Mouse (Mus musculus): ENCODE data around the gene Eml6. TPM values are rescaled to one million over a fixed set of nuclear protein-coding genes. Genes with fewer than 3 reads are reported as not detected.

The Eml6 gene
- total and polyA plus RNA-seq, 3 experiments = under 0.01 to 0.22 TPM; not detected in 1

GRCm38 (mm10) chr11:29751013-29751412 is 274.8 kb downstream of the Eml6 start:
- H3K36me3 ChIP-seq (replicated peaks) = peaks cover 14% of the 10 kb centered on the region
- TF ChIP-seq TAL1 (conservative IDR thresholded peaks at IDR 0.05; ENCODE audit: low read depth, low read length) (no peak), GATA1 (IDR thresholded peaks at IDR 0.05; ENCODE audit: borderline replicate concordance, low read length) (no peak)
- peaks cover 2% of the 10 kb centered on the region; the same call in 1 of the 2 replicates for H3K27me3 ChIP-seq (ENCODE audit: insufficient read depth, low read length)
- no peak overlapping the region for H3K4me3 ChIP-seq (ENCODE audit: low read depth, low read length)
- ATAC-seq (ENCODE audit: extremely low read depth, insufficient number of reproducible peaks, low FRiP score, poor library complexity, severe bottlenecking) (no peak), DNase-seq (ENCODE audit: low spot score) (no peak)
- H3K4me1 ChIP-seq (ENCODE audit: insufficient read depth, low read depth, low read length) = no peaks in the 10 kb centered on the region
- H3K9me3 ChIP-seq (replicated peaks) = no peaks in the 10 kb centered on the region

DNA sequence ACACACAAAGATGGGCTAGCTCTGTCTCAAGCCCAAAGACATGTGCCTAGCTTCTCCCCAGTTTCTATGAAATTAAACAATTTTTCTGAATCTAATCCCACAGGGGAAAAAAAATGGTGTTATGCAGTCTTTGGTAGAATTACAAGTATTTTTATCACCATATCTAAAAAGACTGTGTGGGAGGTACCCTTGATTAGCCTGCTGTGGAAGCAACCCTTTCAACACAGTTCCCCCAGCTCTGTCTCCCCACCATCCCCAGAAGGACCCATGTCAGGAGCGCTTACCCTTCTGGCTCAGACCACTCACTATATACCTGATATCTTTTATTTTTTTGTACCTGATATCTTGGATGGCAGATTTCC is 276.4 kb downstream of the Eml6 start:
- TF ChIP-seq GATA2 (IDR thresholded peaks at IDR 0.05; ENCODE audit: borderline replicate concordance, low read depth, low read length) (no peak), CTCF (IDR thresholded peaks at IDR 0.05; ENCODE audit: low read depth, low read length) (no peak), POLR2AphosphoS5 (IDR thresholded peaks at IDR 0.05; ENCODE audit: insufficient replicate concordance, low read depth, low read length) (no peak), GATA1 (IDR thresholded peaks at IDR 0.05; ENCODE audit: borderline replicate concordance, low read length) (no peak)
- Histone ChIP-seq H3K9me3 (replicated peaks) (no peaks in the 10 kb centered on the region), H3K36me3 (replicated peaks) (peaks cover 27% of the 10 kb centered on the region), H3K27me3 (ENCODE audit: insufficient read depth, low read length) (peaks cover 2% of the 10 kb centered on the region; the same call in 1 of the 2 replicates), H3K4me1 (ENCODE audit: insufficient read depth, low read depth, low read length) (no peaks in the 10 kb centered on the region), H3K4me3 (ENCODE audit: low read depth, low read length) (no peak overlapping the region)
- ATAC-seq (ENCODE audit: extremely low read depth, insufficient number of reproducible peaks, low FRiP score, poor library complexity, severe bottlenecking) = no peak
- no peak for DNase-seq (ENCODE audit: low spot score)

DNA sequence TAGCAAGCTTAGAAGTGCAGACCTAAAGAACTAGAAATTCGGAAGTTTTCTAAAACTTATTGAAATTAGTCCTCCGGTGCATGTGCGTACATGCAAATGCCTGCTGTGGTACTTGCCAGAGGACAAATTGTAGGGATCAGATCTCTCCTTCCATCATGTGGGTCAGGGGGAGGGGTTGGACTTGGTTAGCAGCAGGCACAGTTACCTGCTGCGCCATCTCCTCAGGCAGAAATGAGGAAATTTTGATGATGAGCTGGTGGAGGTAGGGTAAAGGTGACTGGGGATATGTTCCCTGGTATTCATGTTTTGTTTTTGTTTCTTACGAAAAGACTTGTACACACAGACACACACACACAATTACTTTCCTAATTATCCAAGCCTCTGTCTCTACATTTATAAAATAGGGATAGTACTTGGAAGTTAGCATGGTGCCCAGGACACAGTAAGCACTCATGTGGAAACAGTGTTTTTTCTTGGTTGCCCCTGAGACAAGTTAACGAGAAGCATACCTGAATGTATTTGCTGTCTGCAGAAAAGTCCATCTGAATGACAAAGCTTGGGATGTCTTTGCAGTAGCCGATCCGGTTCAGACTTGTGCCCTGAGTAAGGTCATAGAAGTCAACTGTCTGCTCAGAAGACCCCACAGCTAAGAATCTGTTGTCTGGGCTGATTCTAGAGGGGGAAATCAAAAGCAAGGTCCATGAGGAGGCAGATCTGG is 276.9 kb downstream of the Eml6 start:
- H3K36me3 ChIP-seq (replicated peaks) = peaks cover 30% of the 10 kb centered on the region
- H3K27me3 ChIP-seq (ENCODE audit: insufficient read depth, low read length) = peaks cover 2% of the 10 kb centered on the region; the same call in 1 of the 2 replicates
- no peak for DNase-seq (ENCODE audit: low spot score)

GRCm38 (mm10) chr11:29747881-29748280 is 278.0 kb downstream of the Eml6 start:
- Histone ChIP-seq H3K36me3 (replicated peaks) (peaks cover 38% of the 10 kb centered on the region), H3K4me1 (ENCODE audit: insufficient read depth, low read depth, low read length) (no peaks in the 10 kb centered on the region), H3K27me3 (ENCODE audit: insufficient read depth, low read length) (no peaks in the 10 kb centered on the region; the same call in 1 of the 2 replicates), H3K4me3 (ENCODE audit: low read depth, low read length) (no peak overlapping the region), H3K9me3 (replicated peaks) (no peaks in the 10 kb centered on the region)
- TF ChIP-seq GATA1 (IDR thresholded peaks at IDR 0.05; ENCODE audit: borderline replicate concordance, low read length) (no peak), CTCF (IDR thresholded peaks at IDR 0.05; ENCODE audit: low read depth, low read length) (no peak), POLR2AphosphoS5 (IDR thresholded peaks at IDR 0.05; ENCODE audit: insufficient replicate concordance, low read depth, low read length) (no peak), GATA2 (IDR thresholded peaks at IDR 0.05; ENCODE audit: borderline replicate concordance, low read depth, low read length) (no peak), TAL1 (conservative IDR thresholded peaks at IDR 0.05; ENCODE audit: low read depth, low read length) (no peak)
- no peak for ATAC-seq (ENCODE audit: extremely low read depth, insufficient number of reproducible peaks, low FRiP score, poor library complexity, severe bottlenecking)
- DNase-seq (ENCODE audit: low spot score) = no peak

More for the DNA sequence above, 276.9 kb downstream of the Eml6 start:
- no peak for TF ChIP-seq CTCF (IDR thresholded peaks at IDR 0.05; ENCODE audit: low read depth, low read length)
- TF ChIP-seq TAL1 (conservative IDR thresholded peaks at IDR 0.05; ENCODE audit: low read depth, low read length) = no peak
- no peak for TF ChIP-seq GATA2 (IDR thresholded peaks at IDR 0.05; ENCODE audit: borderline replicate concordance, low read depth, low read length)
- no peak for TF ChIP-seq POLR2AphosphoS5 (IDR thresholded peaks at IDR 0.05; ENCODE audit: insufficient replicate concordance, low read depth, low read length)
- TF ChIP-seq GATA1 (IDR thresholded peaks at IDR 0.05; ENCODE audit: borderline replicate concordance, low read length) = no peak
- no peak for ATAC-seq (ENCODE audit: extremely low read depth, insufficient number of reproducible peaks, low FRiP score, poor library complexity, severe bottlenecking)
- Histone ChIP-seq H3K9me3 (replicated peaks) (no peaks in the 10 kb centered on the region), H3K4me3 (ENCODE audit: low read depth, low read length) (no peak overlapping the region), H3K4me1 (ENCODE audit: insufficient read depth, low read depth, low read length) (no peaks in the 10 kb centered on the region)

GRCm38 (mm10) chr11:29747365-29747764 is 278.5 kb downstream of the Eml6 start:
- ATAC-seq (ENCODE audit: extremely low read depth, insufficient number of reproducible peaks, low FRiP score, poor library complexity, severe bottlenecking) (no peak), DNase-seq (ENCODE audit: low spot score) (no peak)
- H3K9me3 ChIP-seq (replicated peaks) = no peaks in the 10 kb centered on the region
- no peaks in the 10 kb centered on the region for H3K4me1 ChIP-seq (ENCODE audit: insufficient read depth, low read depth, low read length)
- H3K27me3 ChIP-seq (ENCODE audit: insufficient read depth, low read length) = no peaks in the 10 kb centered on the region; the same call in 1 of the 2 replicates
- no peak overlapping the region for H3K4me3 ChIP-seq (ENCODE audit: low read depth, low read length)
- H3K36me3 ChIP-seq (replicated peaks) = peaks cover 39% of the 10 kb centered on the region
- TF ChIP-seq GATA2 (IDR thresholded peaks at IDR 0.05; ENCODE audit: borderline replicate concordance, low read depth, low read length) (no peak), GATA1 (IDR thresholded peaks at IDR 0.05; ENCODE audit: borderline replicate concordance, low read length) (no peak), CTCF (IDR thresholded peaks at IDR 0.05; ENCODE audit: low read depth, low read length) (no peak), TAL1 (conservative IDR thresholded peaks at IDR 0.05; ENCODE audit: low read depth, low read length) (no peak), POLR2AphosphoS5 (IDR thresholded peaks at IDR 0.05; ENCODE audit: insufficient replicate concordance, low read depth, low read length) (no peak)

- Histone ChIP-seq H3K4me1 (ENCODE audit: insufficient read depth, low read depth, low read length) (no peaks in the 10 kb centered on the region), H3K4me3 (ENCODE audit: low read depth, low read length) (no peak overlapping the region), H3K9me3 (replicated peaks) (no peaks in the 10 kb centered on the region), H3K36me3 (replicated peaks) (peaks cover 47% of the 10 kb centered on the region), H3K27me3 (ENCODE audit: insufficient read depth, low read length) (no peaks in the 10 kb centered on the region)
- DNase-seq (ENCODE audit: low spot score) = no peak
- no peak for ATAC-seq (ENCODE audit: extremely low read depth, insufficient number of reproducible peaks, low FRiP score, poor library complexity, severe bottlenecking)
- TF ChIP-seq POLR2AphosphoS5 (IDR thresholded peaks at IDR 0.05; ENCODE audit: insufficient replicate concordance, low read depth, low read length) = no peak
- no peak for TF ChIP-seq GATA2 (IDR thresholded peaks at IDR 0.05; ENCODE audit: borderline replicate concordance, low read depth, low read length)
- TF ChIP-seq TAL1 (conservative IDR thresholded peaks at IDR 0.05; ENCODE audit: low read depth, low read length) = no peak
- TF ChIP-seq GATA1 (IDR thresholded peaks at IDR 0.05; ENCODE audit: borderline replicate concordance, low read length) = no peak
- TF ChIP-seq CTCF (IDR thresholded peaks at IDR 0.05; ENCODE audit: low read depth, low read length) = no peak
Observed at GRCm38 (mm10) chr11:29746203-29746602, 279.6 kb downstream of the Eml6 start.

All from G1E (cell line).